Mouse (Mus musculus) embryonic fibroblast, embryonic 13.5 days (primary cell): ENCODE data around the gene Rragd.

Experiments used
- CTCF ChIP-seq: IDR thresholded peaks from 2 replicates; pipeline ENCODE4 v1.5.1; 2011; ENCODE audit warnings: mild to moderate bottlenecking, control low read depth, low read length, moderate library complexity, borderline replicate concordance; ENCODE audit not compliant: insufficient read depth
- POLR2A ChIP-seq: IDR thresholded peaks from 2 replicates; pipeline ENCODE4 v1.6.1; 2011; ENCODE audit warnings: low read depth, mild to moderate bottlenecking, control low read depth, low read length, moderate library complexity

GRCm38 (mm10) chr4:32982041-32982715, 659 bp upstream of the Rragd start:
- TF ChIP-seq POLR2A (no peak), CTCF (no peak)
